Mouse (Mus musculus) adrenal gland, postnatal 4 days (tissue): ENCODE measurements around the gene Zfp235. TPM values are rescaled to one million over a fixed set of nuclear protein-coding genes. Genes with fewer than 3 reads are reported as not detected.

Experiments used
- DNase-seq, 2 experiments: peaks; one replicate each; pipeline ENCODE4 v3.0.0; 2021 to 2022; ENCODE audit warnings: low spot score in 2 of 2, mixed read lengths in 2 of 2
- long read RNA-seq, 2 experiments: library from polyadenylated mRNA; stranded (forward); transcript quantifications; one replicate each; pipeline ENCODE4 v2.0.0; 2021
- total RNA-seq, 2 experiments: library from RNA; stranded (reverse); gene quantifications; 2 replicates each; pipeline ENCODE4 v1.2.3; 2021

The Zfp235 gene
- total RNA-seq: 10 to 100 TPM; 12.4 to 12.8 TPM
- long read RNA-seq, experiment 1, partial matches to known transcripts: 2 of 8 reads
- long read RNA-seq, experiment 1, other reads (novel, unspliced or antisense): 2 of 8 reads
- long read RNA-seq, experiment 2, partial matches to known transcripts: 2 of 8 reads
- long read RNA-seq, experiment 2, other reads (novel, unspliced or antisense): 3 of 8 reads

DNA sequence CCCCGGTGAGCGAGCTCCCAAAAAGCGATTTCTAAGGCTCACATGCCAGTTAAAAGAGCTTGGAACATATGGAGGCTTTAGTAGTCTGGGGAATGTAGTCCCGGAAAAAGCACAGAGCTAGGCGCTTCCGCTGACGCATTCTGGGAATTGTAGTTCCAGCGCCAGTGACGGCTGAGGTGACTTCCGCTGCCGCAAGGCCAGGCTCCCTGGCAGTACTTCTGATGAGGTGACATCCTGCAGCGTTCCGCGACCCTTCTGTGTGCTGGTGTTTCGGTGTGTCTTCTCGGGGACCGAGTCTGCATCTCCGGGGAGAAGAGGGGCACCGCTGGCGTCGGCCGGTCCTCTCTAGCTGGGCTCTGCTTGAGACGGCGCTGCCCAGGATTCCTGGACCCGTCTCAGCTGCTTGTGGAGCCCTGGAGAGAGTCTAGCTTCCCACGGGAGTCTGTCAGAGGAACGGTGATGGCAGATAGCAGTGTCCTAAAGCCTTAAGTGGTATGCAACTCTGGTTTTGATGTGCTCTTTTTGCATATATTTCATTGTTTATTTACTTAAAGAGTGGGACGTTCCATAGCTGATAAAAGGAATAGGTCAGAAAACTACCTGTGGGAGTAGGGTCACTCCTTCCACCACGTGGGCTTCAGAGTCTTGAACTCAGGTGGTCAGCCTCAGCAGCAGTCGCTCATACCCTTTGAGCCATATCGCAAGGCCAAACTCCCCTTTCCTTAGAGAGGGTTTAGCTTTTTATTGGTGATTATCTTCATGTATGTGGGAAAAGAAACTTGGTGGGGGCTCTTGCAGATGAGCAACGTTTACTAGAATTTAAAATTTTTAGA lies at the start of gene Zfp235:
TSS of gene Zfp235 (plus strand) at position 174 of the 833 bp plus-strand sequence.
- peak; percentile 41 to 65 for DNase-seq

DNA sequence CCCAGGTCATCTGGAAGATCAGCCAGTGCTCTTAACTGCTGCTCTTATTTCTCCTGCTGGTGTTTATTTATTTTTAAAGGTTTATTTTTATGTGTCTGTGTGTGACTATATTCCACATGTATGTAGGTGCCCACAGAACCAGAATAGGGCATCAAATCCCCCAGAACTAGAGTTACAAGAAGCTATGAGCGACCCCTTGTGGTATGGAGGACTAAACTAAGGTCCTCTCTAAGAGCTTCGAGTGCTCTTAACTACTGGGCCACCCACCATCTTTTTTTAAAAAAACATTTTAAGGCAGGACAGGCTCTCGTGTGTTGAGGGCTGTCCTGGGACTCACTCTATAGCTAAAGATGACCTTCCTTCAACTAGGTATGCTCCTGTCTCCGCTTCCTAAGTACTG lies 47.1 kb upstream of the Zfp235 start:
- DNase-seq: no peak

DNA sequence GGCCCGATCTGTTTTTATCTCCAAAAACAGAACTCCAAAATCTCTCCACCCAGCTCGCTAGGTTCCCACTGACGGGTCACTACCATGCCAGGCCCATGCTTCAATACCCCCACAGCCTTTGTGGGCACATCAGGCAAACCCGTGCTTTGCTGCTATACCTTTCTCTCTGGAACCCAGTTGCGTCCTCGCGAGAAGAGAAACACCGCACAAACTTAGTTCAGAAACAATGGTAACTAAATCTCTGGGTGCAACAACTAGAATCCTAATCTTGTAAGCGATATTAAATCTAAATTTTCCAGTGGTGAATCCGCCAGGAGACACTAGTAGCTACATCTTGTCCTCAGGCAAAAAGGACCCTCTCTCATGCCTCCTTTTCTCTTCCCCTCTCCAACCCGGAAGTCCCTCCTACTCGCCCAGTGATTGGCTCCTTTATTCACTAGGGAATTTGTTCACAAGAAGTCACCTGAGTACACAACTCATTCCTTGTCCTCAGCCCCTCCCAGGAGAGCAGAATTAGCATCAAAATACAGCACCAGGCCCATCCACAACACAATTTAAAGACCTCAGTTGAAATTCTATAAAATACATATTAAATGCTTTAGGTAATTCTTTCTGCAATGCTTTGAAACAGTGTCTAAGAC lies 46.4 kb upstream of the Zfp235 start:
- DNase-seq: no peak

DNA sequence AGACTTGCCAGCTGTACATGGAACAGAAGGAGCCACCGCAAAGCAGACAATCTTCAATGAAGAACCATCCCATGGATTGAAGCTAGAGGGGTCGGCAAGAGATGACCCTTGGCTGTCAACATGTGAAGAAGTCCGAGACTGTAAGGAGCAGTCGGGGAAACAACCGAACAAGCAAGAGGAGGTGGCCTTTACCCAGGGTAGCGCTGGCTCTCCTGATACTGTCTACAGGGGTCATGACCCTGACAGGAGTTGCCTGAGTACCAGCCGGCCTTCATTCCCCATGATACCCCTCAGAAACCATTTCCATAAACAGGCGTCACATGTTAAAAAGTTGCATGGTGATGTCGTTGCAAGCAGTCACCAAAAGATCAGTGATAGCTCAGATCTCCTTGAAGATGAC lies 29.6 kb upstream of the Zfp235 start:
- DNase-seq: no peak

DNA sequence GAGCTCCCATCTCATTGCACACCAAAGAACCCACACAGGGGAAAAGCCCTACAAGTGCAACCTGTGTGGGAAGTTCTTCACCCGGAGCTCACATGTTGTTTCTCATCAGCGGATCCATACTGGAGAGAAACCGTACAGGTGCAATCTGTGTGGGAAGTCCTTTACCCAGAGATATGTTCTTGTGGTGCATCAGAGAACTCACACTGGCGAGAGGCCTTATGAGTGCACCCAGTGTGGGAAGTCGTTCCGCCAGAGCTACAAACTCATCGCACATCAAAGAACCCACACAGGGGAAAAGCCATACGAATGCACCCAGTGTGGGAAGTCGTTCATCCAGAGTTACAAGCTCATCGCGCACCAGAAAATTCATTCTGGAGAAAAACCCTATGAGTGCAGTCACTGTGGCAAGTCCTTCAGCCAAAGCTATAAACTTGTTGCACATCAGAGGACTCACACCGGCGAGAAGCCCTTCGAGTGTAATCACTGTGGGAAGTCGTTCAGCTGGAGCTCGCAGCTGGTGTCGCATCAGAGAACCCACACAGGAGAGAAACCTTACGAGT lies 28.7 kb upstream of the Zfp235 start:
- DNase-seq: no peak

DNA sequence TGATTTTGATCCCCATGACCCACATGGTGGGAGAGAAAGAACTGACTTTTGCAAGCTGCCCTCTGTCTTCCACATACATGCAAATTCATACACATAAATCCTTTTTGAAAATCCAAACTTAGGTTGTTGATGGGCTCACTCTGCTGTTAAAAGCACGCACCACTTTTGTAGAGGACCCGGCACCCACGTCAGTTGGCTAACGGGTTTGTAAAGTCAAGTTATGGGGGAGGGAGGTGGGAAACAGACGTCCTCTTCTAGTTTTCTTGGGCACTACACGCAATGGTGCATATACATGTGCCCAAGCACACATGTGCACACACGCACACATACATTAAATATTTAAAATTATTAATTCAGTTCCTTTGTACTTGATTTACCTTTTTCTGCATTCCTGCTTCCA lies 23.1 kb upstream of the Zfp235 start:
- no peak for DNase-seq

DNA sequence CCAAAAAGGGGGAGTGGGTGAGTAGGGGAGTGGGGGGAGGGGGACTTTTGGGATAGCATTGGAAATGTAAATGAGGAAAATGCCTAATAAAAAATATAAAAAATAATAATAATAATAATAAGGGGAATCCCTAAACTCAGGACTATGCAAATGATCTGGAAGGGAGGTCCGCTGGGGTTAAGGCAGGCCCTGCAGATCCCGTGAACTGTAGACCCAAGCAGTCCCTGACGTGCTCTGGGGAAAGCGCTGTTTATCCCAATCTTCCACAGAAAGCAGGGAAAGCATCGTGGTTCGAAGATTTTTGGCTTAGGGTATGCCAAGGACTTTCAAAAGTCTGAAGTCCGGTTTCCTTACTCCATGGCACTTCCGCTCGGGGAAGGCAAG lies 22.2 kb upstream of the Zfp235 start:
- DNase-seq: no peak

DNA sequence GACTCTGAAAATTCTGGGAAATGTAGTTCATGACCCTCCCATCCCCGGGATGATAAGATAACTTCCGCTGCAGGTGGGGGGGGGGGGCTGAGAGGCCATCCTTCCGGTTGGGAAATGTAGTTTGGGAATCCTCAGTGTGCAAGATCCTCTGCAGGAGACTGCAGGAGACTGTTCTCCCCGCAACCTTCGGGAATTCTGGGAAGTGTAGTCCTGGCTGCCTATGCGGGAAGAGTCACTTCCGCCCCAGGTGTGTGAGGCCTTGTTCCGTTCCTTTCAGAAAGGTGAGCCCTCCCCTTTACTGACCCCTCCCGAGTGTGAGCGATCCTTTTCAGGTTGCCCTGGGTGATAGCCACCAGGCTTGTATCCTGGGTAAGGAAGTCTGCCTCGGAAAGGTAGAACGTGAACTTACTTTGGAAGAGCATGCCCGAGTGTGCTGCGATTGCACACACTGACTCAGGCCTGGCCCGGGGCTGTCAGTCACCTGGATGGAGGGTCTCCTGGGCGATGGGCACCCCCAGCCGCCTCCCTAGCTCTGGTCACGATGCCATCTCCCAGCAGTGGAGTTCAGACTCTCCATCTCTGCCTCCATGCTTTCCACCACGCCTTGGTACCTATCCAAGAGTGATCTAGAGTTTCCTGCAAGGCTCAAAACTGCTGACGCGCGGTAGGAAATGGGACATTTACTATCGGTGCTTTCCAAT lies 21.7 kb upstream of the Zfp235 start, which contains the start of gene Zfp112:
TSS of gene Zfp112 (plus strand) at position 159 of the 701 bp plus-strand sequence.
- DNase-seq: peak; percentile 18 to 48

DNA sequence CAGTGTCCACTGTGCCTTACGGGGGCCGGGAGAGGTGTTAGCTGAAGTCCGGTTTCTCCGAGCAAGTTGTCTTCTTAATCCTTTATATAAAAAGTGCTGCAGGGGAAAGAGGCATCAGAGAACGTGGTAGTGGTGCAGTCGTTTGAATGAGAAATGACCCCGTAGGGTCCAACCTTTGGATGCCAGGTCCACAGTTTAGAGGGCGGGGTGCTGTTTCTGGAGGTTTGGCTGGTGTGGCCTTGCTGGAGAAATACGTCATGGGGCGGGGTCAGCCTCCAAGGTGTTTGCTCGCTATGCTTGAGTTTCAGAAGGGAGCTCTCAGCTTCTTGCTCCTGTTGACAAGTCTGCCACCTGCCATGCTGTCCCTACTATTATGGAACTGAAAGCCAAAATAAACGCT lies 21.0 kb upstream of the Zfp235 start:
- no peak for DNase-seq

DNA sequence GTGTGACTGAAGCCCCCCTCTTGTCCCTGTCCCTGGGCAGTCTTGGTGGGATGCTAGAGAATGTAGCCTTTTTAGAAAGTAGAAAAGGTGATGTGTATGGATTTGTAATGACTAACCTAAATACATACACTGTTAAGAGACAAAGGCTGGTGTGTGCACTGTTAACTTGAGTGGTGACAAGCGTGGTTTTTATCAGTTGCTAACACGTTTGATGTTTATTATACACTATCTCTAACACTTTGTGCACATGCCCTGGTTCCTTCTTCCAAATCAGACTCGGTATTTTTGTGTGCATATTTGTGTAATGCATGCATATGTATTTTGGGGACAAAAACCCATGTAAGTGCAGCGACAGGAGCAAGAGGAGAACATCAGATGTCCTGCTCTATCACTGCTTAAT lies 17.3 kb upstream of the Zfp235 start:
- DNase-seq: no peak

DNA sequence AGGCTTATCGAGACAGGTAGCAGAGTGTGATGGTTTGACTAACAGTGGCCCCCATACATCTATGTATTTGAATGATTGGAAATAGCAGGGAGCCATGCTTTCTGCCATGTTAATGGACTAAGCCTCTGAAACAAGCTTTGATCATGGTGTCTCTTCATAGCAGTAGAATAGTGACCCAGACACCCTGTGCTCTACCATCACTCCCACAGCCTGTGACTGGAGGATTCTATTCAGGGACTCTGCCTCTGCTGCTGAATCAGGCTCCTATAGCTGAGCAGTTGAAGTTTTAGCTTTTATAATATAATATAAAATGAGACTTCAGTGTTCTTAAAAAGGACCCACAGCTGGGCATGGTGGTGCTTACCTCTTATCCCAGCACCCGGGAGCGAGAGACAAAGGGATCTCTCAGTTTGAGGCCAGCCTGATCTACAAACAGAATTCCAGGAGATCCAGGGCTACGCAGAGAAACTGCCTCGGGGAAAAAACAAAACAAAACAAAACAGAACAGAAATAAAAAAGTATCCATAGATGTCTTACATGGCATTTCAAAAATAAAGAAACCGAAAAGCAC lies 459 bp upstream of the Zfp235 start:
- DNase-seq: no peak

DNA sequence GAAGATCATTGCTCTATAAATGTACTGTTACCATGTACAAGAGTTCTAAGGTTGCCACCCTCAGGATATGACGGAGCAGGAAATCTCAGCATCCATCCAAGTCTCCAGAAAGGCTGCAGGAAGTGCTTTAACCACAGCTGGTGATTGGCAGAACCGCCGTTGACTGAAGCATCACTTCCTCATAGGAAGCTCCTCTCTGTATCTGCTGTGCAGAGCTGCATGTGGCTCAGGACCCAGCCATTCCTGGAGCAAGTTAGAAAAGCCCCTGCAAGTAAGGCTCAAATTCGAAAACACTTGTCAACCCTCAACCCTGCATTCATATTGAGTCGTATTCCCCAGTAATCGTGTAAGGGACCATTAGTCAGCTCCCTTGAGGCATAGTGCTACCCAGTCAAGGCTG lies 8.6 kb downstream of the Zfp235 start:
- no peak for DNase-seq

DNA sequence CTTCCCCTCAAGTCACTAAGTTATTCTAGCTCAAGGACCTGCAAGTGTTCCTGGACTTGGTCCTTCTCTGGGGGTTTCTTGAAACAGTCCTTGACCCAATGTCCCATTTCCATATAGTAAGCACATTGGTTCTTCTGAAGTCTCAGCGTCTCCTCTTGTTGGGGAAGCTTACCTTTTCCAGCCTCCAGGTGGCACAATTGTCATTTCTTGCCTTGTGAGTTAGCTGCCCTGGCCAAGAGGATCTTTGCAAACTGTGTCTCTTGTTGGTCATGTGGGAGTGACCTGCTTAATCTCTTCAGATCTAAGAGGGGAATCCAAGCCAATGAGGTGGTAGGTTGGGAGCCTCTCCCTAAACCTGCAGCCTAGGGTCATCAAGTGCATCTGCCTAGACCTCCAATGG lies 19.3 kb downstream of the Zfp235 start:
- DNase-seq: no peak

DNA sequence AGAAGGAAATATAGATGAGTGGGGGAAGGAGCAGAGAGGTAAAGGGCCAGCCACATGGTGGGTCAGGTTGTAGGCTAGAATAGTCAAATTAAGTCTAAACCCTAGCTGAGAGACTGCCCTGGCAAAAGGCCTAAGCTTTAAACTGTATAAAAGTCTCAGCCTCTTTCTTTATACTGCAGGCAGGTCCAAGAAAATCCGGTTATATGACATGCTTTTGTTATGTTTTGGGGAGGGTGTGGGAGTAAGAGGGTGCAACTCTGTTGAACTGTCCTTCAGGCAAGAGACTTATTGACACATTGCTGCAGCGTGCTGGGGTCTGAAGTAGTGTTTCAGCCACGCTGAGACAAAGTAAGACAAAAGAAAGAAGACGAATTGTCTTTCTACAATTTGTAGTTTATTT lies 38.2 kb downstream of the Zfp235 start:
- DNase-seq: no peak

DNA sequence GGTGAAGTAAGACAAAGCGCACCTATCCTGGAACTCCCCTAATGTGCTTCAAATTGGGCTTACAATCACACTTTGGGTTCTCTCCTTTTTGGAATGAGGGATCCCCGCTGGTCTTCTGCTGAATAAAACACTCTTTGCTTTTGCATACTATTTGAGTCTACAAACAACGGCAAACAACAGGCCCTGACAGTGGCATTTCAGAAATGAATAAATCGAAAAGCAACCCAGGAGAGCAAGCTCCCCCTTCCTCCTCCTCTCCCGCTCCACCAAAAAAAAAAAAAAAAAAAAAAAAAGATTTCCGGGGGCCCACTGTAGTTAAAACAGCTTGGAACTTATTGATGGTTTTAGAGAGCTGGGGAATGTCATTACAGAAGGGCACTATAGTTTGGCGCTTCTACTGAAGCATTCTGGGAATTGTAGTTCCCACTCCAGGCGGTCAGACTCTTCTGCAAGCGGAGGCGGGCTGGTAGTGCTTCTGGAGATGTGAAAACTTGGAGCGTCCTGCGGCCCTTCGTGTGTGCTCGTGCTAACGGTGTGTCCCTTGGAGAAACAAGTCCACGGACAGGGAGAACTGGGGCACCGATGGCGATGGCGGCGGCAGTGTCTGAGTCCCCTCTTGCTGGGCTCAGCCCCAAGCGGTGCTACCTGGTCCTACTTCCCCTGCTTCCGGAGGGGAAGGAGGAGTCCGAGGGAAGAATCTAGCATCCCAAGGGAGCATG lies 40.8 kb downstream of the Zfp235 start, which contains the start of gene Zfp114:
TSS of gene Zfp114 (plus strand) at position 443 of the 719 bp plus-strand sequence.
- DNase-seq: peak; percentile 23 to 26

DNA sequence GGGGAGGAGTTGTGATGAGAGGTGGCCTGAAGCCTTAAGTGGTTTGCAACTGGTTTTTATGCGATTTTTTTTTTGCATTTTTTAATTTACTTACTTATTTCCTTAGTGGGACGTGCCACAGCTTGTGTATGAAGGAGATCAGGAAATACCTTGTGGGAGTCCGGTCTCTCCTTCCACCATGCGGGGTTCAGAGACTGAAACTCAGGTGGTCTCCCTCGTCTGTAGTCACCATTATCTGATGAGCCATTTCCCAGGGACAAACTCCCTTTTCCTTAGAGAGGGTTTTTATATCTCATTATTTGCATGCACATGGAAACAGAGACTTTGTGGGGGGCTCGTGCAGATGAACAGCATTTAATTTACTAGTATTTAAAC lies 41.4 kb downstream of the Zfp235 start:
- DNase-seq: no peak

DNA sequence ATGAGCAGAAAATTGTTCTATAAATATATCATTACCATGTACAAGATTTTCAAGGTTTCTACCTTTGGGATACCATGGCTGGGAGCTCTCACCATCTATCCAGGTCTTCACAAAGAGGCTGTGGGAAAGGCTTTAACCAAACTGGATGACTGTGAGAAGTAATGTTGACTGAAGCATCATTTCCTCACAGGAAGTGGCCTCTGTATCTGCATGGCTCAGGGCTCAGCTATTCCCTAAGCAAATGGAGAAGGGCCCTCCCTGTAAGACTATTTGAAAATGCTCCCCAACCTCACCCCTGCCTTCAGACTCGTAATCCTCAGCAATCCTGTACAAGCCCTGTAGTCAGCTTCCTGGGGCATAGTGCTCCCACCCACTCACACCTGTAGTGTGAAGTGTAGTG lies 53.6 kb downstream of the Zfp235 start:
- DNase-seq: no peak

DNA sequence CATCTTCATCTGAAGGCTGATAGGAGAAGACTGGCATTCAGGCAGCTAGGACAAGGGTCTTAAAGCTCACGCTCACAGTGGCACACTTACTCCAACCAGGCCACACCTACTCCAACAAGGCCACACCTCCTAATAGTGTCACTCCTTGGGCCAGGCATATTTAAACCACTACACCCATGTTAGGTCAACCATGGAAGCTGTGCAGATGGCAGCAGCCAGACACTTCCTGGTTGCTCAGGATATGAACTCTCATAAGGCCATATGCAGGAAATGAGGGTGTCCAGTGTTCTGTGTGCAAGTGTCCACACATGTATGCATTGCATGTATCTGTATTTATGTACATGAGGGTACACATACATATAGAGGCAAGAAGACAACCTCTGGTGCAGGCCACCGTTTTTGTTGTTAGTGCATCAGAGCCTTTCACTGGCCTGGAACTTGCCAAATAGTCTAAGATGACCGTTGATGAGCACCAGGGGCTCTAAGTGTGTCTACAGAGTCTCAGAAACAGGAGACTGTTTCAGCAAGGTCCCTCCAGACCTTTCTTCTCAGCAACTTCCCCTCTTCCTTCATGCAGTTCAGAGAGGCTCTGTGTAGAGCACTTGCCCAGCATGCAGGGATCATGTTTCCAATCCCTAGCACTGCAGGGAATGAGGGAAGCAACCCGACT lies 55.1 kb downstream of the Zfp235 start:
- no peak for DNase-seq

DNA sequence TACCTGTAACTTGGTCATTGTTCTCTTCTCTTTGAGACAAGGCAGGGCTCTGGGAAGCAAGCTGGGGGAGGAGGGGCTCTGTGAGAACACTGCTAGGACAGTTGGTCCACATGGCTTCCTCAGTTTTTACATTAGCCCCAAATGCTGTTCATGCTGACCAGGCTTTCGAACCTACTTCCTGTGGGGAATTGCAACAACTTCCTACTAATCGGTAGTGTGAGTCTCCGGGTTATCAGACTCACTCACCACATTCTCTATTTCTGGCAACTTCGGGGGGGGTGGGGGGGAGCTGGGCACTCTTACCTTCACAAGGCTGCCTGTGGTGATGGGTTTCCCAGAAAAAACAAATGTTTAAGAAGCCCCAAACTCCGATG lies 55.6 kb downstream of the Zfp235 start:
- DNase-seq: no peak

DNA sequence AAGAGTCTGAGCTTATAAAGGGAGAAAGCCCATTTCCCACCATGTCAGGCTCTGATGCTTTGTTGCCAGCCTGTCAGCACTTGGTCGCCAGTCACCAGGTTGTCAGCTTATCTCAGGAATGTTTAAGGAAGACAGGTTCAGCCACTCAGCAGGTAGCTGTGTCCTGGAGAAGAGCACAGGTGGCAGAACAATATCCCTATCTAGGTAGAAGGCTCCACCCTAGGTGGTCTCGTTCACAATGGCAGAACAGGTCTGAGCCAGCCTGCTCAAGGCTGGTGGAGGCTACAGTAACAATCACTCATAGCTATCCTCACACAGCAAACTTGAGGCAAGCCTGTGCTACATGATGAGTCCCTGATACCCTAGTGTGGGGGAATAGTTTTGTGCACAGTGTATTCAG lies 57.4 kb downstream of the Zfp235 start:
- no peak for DNase-seq
